Mouse (Mus musculus) pancreas, adult 10 weeks (tissue): ENCODE data around the gene Pros1. TPM values are rescaled to one million over a fixed set of nuclear protein-coding genes. Genes with fewer than 3 reads are reported as not detected.

Source experiments
- polyA plus RNA-seq: library from polyadenylated mRNA; stranded (reverse); fragments of 350-450 nt; fragmentation: Illumina TruSeq; extraction: RNeasy Lipid Tissue Mini Kit (QIAGEN cat#74804); gene quantifications from one replicate; pipeline ENCODE4 v1.2.3, GENCODE M21; 2015; ENCODE audit warnings: low read depth, low replicate concordance; ENCODE audit not compliant: insufficient read depth

Gene Pros1
- polyA plus RNA-seq = 12.8 TPM

DNA sequence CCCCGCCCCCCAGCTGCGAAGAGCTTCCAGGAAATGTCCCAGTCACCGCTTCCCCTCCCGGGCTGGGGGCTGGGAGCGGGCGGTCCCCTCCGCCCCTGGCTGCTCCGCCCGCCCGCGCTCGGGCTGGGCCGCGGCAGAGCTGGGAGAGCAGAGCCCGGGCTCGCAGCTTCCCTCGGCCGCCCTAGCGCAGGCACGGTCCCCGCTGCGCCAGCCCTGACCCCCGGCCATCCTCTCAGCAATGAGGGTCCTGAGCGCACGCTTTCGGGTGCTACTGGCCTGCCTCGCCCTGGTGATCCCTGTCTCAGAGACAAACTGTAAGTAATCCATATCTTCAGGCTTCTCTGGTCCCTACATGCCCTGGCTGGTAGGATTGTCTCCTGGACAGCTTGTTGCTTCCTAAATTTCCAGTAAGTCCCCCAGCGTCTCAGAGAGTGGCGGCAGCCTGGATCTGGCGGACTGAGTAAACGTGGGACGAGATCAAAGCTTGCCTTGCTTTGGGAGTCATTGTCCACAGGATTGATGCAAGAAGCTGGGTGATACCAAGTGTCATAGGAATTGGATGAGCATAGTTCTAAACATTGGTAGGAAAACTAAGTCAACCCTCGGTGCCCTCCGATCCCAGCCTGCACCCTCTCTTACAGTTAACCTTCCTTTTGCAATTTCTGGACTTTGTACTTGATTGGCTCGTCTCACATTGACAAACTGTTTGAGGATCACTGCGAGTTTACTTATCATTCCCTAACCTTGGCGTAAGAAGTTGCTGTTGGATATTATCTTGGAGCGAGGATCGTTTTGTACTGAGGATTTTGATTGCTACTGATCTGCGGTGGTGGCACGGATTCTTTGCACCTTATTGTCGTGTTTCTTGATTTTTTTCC, at the start of gene Pros1:
Pros1 (plus strand) TSS at position 117 of the 878 bp plus-strand sequence.

DNA sequence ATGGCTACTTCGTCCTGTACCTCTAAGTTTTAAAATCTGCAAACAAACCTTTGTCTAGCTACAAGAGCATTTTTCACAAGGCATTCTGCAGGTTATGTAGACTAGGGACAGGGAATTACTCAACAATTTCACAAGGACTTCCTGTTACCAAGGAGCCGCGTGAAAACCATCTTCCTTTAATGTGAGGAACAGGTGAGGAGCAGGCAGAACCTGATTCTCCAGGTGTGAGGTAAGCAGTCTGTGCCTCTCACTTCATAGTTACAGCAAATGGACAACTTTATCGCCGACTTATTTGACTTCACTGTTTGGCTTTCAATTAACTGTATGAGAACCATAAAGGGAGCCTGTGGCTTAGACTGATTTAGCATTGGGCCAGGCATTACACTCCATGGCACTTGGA, 39.6 kb upstream of the Pros1 start, which contains the start of gene Stx19:
Stx19 (plus strand) TSS at position 186 of the 400 bp plus-strand sequence.

DNA sequence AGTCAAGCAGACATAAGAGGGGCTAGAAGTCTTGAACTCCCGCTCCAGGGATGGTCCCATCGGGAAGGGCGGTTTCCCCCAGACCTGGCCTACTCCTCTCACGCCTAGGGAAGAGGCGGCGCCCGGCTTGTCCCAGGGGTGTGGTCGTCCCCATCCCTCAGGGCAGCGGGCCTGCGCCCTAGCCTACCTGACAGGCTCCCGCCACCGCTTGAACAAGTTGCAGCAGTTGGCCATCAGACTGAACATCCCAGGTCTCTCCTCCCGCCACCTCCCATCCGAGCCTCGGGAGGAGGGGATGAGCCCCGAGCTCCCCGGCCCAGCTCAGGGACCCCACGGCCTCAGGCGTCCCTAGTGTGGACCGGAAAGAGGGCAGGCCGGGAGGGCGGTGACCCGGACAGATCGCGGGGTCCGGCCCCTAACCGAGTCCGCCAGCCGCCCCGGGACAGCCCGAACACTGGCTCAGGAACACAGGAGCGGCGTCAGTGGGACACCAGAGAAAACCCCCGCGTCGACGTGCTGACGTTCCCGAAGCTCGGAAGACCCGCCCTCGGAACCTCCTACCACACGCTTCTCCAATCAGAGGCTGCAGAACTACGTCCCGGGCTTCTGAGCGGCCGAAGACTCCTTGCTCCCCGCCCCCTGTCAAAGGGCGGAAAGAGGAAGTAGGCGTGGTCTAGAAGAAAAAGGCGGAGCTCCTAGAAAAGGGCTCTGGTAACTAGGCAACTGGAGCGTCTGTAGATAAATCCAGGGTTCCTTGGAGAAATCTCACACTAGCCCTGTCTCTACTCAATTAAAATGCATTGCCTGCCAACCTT, 7.4 kb upstream of the Pros1 start, which contains the start of gene Arl13b:
Arl13b (minus strand) TSS at position 543 of the 815 bp plus-strand sequence.

Other genes with a start within 250 kb of the Pros1 start
- gene Nsun3, start 67.5 kb upstream of the Pros1 start, polyA plus RNA-seq = 1.6 TPM
- gene Stx19, start 39.6 kb upstream of the Pros1 start, polyA plus RNA-seq = not detected
- gene Arl13b, start 7.3 kb upstream of the Pros1 start, polyA plus RNA-seq = 2.9 TPM